Mouse (Mus musculus): ENCODE data around the gene 1700024G13Rik.
"Not testable (repeated sequence)": the region's sequence is repeated elsewhere in the genome, so short reads cannot be mapped to it uniquely, and the experiment has no call there.

Gene 1700024G13Rik

DNA sequence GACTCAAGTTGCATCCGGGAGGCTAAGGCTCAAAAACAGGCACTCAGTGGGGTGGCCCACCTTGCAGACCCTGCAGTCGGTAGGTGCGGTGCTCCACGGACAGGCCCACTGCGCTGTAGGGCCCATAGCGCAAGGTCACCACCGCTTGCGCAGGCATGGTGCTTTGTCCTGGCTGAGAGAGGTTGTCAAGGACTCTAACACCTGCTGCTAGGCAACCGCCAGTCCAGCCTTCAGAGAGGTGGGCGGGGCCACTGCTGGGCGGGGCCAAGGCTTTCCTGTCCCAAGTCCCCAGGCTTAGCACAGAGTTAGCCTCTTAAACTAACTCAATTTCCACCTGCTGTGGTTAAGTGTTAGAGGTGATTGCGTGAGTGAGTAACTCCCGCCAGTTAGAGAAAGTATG lies at the start of gene 1700024G13Rik:
1700024G13Rik (minus strand) TSS at position 196 of the 400 bp plus-strand sequence.
- peak; percentile 75 for DNase-seq (ENCODE audit: low spot score)

GRCm38 (mm10) chr14:32437352-32437793 lies 49.2 kb upstream of the 1700024G13Rik start:
- DNase-seq (ENCODE audit: low spot score) = peak; percentile 34

DNA sequence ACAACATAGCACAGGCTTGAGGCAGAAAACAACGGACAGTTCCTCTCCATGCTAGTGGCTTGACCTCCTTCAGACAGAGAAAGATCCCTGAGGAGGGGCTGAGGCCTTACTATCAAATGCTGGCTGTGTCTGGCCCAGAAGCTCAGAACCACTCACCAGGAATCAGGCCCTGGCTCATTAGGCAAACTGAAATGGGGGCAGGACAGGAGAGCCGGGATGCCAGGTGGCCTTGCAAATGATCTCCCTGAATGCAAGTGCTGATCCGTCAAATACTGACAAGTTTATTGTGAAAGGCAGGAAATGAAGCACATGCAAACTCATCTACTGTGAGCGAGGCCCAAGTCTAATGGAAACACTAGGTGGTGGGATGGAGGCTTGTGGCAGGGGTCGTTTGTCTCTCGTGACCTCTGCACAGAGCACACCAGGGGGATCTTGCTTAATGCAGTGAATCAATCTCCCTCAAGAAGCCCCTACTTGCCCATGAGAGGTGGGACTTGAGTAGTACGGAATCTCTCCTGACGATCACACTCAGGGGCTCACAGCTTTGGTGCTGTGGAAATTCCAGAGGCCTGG lies 40.9 kb upstream of the 1700024G13Rik start:
- peak; percentile 31 for DNase-seq (ENCODE audit: low spot score)

DNA sequence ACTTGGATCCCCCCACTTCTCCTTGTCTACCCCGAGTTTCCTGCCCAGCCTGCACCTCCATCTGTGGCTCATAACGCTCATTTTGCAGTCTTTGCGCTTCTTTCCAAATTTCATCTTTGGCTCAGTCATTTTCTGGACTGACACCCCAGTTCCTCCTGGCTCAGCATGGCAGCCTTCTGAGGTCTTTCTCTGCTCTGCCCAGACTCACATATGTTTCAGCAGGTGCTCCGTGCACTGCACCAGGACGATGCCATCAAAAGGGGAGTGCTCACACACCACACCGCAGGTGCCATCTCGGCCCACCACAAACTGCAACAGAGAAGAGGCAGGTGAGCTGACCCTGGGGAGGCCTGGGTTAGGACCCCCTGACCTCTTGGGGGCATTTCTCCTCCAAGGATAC lies 35.8 kb upstream of the 1700024G13Rik start:
- DNase-seq (ENCODE audit: low spot score) = peak; percentile 30

DNA sequence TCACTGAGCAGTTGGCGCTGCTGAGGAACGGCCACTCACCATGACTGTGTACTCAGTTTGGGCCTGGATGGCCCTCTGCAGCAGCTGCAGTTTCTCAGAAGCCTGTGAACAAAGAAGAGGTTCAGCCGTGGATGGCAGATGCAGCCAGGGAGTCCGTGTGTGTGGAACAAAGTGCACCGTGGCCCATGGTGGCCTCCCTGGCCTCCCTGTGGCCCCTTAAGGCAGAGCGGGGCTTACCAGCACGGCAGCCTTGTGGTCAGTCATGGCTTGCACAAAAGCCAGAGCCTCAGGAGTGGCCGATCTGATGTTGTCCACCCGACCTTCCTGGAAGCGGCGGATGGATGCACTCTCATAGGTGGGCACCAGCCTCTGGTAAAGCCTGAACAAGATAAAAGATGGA lies 30.6 kb upstream of the 1700024G13Rik start:
- DNase-seq (ENCODE audit: low spot score) = no peak

- peak; percentile 34 for DNase-seq (ENCODE audit: low spot score)
These were observed 23.9 kb upstream of the 1700024G13Rik start for GRCm38 (mm10) chr14:32412075-32412474.

- no peak for DNase-seq (ENCODE audit: low spot score)
These were observed 21.9 kb upstream of the 1700024G13Rik start for GRCm38 (mm10) chr14:32410084-32410483.

- DNase-seq (ENCODE audit: low spot score) = not testable (repeated sequence)
These were observed 17.2 kb upstream of the 1700024G13Rik start for GRCm38 (mm10) chr14:32405399-32405798.

DNA sequence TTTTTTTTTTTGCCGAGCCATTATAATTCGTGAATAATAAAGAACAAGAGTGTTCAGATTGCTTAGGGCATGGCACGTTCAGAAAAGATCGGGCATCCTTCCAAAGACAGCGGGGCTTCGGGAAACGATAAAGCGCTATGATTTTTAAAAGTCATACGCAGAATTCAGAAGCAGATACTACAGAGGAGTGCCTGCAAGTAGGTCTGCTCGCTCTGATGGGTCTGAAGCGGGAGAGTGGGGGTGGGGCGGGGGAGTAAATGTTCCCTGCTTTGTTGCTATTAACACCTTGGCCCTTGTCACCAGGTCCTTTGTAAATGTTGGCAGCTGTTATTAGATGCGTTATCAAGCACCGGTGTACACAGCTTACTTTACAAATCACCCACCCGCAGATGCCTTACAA lies 6.6 kb downstream of the 1700024G13Rik start:
- no peak for DNase-seq (ENCODE audit: low spot score)

GRCm38 (mm10) chr14:32381066-32381465 lies 7.1 kb downstream of the 1700024G13Rik start:
- DNase-seq (ENCODE audit: low spot score) = no peak

DNA sequence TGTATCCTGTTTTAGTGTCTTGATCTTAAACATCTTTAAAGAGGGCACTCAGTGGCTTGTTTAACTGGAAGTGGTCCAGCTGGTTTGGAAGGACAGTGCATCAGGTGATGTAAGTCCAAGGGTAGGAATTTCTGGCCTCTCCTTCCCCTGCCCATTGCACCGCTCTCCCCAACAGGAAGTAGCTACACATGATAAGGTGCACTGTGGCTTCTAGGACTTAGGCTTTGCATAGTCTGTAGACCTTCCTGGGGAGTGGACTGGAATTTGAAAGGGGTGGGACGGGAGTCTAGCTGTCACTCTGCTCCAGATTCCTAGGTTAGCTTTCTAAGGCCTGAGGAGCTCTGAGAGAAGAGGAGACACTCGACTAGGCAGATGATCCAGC lies 8.1 kb downstream of the 1700024G13Rik start:
- no peak for DNase-seq (ENCODE audit: low spot score)

DNA sequence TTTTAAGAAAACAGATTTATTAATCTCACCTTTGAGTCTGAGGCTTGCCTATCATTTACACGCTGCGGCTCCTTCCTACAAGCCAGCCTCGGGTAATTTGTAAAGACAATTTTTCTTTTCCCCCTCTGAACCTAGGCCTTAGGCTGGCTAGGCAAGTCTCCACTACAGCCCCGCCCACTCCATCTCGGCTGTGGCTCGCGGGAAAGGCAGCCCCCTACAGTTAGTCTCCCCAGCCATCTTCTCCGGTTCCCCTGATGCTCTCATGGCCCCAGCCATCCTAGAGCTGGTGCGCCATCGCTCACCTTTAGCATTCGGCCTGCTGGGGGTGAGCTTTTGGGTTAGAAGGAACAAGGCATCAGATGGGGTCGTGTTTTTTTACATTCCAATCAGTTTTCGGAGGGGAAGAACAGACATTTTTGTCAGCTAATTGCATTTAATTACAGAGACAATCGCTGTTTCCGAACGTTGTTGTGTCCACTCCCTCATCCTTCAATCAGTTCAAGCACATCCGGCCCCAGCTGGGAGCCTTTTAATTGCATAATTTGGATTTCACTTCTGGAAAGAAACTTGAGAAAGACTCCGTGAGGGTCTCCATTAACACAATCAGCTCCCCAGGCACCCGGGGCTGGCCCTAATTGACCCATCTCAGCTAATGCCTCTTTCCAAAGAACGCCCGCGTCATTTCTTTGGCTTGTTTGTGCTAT lies 8.6 kb downstream of the 1700024G13Rik start:
- no peak for DNase-seq (ENCODE audit: low spot score)

- no peak for DNase-seq (ENCODE audit: low spot score)
These were observed 15.7 kb downstream of the 1700024G13Rik start for GRCm38 (mm10) chr14:32372510-32372909.

- DNase-seq (ENCODE audit: low spot score) = no peak
These were observed 18.4 kb downstream of the 1700024G13Rik start for GRCm38 (mm10) chr14:32369756-32370155.

DNA sequence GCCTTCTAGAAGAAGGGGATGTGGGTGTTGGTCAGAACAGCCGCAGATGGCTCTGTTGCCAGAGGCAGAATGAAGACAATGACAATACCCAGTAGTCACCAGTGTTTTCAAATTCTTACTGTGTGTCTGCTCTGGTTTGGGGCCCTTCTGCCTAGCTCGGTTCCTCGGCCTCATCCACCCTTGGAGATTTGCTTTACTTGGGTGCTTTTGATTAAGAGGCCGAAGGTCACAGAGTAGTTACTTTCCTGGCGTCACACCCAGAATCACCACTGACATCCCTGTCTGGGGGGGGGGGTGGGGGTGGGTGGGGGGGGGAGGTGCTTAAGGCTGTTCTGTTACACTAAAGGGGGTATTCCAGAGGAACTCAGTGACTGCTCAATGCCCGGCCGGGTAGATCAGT lies 23.8 kb downstream of the 1700024G13Rik start:
- DNase-seq (ENCODE audit: low spot score) = no peak

DNA sequence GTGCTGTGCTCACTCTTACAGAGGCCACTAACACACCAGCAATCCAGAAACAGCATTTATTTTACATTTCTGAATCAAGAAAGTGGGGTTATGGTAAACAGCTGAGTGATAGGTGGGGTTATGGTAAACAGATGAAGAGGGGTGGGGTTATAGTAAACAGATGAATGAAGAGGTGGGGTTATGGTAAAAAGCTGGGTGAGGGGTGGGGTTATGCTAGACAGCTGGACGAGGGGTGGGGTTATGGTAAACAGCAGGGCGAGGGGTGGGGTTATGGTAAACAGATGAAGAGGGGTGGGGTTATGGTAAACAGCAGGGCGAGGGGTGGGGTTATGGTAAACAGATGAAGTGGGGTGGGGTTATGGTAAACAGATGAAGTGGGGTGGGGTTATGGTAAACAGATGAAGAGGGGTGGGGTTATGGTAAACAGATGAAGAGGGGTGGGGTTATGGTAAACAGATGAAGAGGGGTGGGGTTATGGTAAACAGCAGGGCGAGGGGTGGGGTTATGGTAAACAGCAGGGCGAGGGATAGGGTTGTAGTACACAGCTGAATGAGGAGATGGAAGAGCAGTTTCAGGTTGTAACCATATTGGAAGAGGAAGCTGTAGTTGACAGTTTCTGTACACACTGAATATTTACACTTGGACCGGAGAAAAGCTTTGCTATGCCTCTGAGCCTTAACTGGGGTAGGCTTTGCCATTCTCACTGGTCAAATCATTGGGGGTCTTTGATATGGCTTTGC lies 36.8 kb downstream of the 1700024G13Rik start:
- DNase-seq (ENCODE audit: low spot score) = not testable (repeated sequence)

GRCm38 (mm10) chr14:32347307-32347706 lies 40.9 kb downstream of the 1700024G13Rik start:
- no peak for DNase-seq (ENCODE audit: low spot score)

- no peak for DNase-seq (ENCODE audit: low spot score)
These were observed 43.5 kb downstream of the 1700024G13Rik start for GRCm38 (mm10) chr14:32344694-32345093.

- no peak for DNase-seq (ENCODE audit: low spot score)
These were observed 44.0 kb downstream of the 1700024G13Rik start for GRCm38 (mm10) chr14:32344176-32344575.

DNA sequence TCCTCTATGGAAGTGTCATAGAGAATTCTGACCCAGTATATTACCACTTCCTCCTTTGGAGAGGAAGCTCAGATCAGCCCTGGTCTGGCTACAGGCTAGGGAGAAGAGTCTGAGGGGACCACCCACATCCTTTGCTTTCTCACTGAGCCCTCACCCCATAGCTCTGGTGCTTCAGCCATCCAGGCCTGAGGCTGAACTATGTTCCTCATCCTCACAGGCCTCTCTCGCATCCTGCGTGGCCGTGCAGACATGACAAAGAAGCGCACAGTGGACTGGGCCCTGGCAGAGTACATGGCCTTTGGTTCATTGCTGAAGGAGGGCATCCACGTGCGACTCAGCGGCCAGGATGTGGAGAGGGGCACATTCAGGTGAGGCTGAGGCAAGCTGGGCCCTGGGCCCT lies 46.4 kb downstream of the 1700024G13Rik start:
- DNase-seq (ENCODE audit: low spot score) = no peak

DNA sequence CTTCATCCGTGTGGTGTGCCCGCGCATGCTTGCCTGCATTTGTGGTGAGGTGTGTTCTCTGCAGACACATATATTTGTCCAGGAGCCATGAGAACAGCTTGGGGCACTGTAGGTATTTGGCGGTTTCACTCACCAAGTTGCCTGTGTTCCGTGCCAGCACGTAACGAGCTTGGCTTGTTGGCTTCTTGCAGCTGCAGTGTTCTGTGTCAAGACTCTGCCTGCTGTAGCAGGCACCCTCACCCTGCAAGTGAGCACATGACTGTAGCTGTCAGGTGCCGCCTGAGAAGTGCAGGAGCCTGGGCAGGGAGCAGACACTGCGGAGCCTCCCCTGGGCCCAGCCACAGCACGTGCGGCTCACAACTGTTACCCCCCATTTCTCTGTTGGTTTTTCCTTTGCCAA lies 51.6 kb downstream of the 1700024G13Rik start:
- DNase-seq (ENCODE audit: low spot score) = no peak

GRCm38 (mm10) chr14:32336021-32336420 lies 52.2 kb downstream of the 1700024G13Rik start:
- DNase-seq (ENCODE audit: low spot score) = no peak

Data from testis, postnatal 10 days (tissue).